Mouse (Mus musculus): ENCODE data around the gene Sox15. TPM values are rescaled to one million over a fixed set of nuclear protein-coding genes. Genes with fewer than 3 reads are reported as not detected.

Gene Sox15
- total RNA-seq, 2 experiments from 2014 or later: not detected

DNA sequence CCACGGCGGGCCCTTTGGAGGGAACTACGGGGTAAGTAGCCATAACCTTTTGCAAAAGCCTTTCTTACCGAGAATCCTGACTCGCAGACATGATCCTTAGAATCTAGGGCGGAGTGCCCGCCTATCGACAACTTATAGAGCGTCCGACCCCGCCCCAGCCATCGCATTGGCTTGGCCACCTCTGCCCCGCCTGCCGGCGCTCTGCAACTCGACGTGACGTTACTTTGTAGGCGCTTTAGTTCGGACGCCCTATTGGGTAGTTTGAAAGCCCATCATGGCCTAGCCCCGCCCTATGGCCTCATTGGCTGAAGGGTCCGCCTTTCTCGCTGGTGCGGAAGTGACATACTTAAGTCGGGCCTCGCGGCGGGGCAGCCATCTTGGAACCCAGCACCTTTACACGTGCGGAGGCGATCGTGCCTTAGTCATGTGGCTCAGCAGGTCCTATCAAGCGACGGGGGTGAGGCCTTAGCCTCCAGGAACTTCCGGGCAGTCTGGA is 17.1 kb downstream of the Sox15 start, which contains the start of gene Eif4a1:
TSS of gene Eif4a1 (minus strand) at position 213 of the 496 bp plus-strand sequence.
- DNase-seq (ENCODE audit: low spot score in 2 of 2): peak; percentile 100

DNA sequence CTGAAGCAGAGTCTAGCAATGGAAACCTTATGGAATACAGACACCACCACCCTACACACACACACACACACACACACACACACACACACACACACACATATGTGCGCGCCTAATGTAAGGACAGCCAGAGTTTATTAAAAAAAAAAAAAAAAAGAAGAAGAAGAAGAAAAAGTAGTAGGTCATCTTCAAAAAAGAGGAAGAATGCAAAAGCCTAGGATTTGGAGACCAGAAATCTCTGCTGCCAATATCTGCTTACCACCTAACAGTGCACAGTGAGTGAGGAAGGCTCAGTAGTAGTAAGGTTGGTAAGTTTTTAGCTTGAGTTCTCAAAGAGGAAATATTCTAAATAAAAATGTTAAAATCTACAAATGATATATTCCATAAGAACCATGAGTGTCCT is 24.0 kb downstream of the Sox15 start:
- no peak for DNase-seq (ENCODE audit: low spot score in 2 of 2)

GRCm38 (mm10) chr11:69680136-69680855 is 25.2 kb downstream of the Sox15 start:
- no peak for DNase-seq (ENCODE audit: low spot score in 2 of 2)

DNA sequence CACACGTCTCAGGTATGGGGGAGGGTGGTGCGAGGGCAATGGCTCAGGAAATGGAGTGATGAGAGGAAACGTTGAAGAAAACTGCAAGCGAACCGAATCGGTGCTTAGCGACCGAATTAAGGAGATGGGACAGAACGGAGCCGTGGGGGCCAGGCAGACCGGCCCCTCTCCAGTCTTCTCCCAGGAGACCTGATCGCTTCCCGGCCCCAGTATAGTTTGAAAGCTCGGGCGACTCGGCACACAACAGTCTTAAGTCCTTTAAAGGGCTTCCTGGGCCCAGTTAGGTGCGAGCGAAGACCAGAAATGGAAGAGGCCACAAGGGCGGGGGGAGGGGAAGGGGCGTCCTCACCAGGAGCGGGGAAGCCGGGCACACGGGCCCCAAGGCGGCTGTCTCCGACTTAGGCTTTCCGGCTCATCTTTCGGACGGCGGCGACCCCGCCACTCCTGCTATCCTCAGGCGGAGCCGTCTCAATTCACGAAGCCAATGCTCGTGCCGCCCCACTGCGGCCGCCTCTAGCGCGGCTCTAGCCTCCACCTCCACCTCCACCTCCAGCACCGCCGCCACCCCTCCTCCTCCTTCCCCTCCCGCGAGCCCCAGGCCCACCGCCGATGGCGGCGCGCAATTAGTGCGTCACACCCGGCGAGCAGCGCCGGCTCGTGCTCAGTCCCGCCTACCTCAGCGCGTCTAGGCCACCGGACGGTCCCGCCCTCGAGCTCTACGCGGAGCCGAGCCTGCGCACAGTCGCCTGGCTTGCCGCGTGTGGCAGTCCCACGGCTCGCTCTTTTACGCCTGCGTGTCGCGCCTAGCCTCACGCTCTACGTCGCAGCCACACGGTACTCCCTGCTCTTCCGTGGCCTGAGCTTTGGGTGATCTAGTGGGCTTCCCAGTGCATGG is 26.4 kb downstream of the Sox15 start, which contains the start of gene Senp3:
TSS of gene Senp3 (minus strand) at position 771 of the 895 bp plus-strand sequence.
- DNase-seq (ENCODE audit: low spot score in 2 of 2): peak; percentile 98

DNA sequence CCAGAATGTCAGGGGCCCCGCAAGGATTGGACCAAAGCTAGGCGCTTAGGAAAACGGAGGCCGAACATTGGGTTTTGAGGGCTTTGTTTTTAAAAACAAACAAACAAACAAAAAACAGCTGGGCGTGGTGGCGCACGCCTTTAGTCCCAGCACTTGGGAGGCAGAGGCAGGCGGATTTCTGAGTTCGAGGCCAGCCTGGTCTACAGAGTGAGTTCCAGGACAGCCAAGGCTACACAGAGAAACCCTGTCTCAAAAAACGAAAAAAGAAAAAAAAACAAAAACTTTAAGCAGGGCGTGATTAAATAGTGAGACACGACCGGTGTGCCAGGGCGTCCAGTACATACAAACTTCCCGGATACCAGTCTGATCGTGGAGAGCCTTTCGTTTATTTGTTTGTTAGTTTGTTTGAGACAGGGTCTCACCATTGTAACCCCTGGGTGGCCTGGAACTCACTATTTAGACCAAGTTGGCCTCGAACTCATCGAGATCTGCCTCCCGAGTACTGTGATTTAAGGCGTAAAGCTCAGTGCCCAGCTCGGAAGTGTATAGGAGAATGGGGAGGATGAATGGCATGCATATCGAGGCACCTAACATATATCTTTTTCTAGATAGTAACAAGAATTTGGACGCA is 27.2 kb downstream of the Sox15 start:
- DNase-seq (ENCODE audit: low spot score in 2 of 2): no peak

GRCm38 (mm10) chr11:69682840-69683533 is 27.9 kb downstream of the Sox15 start:
- peak; percentile 80 to 94 for DNase-seq (ENCODE audit: low spot score in 2 of 2)

- no peak for DNase-seq (ENCODE audit: low spot score in 2 of 2)
Measured at GRCm38 (mm10) chr11:69683576-69683975, 28.5 kb downstream of the Sox15 start.

GRCm38 (mm10) chr11:69684128-69684745 is 29.1 kb downstream of the Sox15 start:
- DNase-seq (ENCODE audit: low spot score in 2 of 2): no peak

DNA sequence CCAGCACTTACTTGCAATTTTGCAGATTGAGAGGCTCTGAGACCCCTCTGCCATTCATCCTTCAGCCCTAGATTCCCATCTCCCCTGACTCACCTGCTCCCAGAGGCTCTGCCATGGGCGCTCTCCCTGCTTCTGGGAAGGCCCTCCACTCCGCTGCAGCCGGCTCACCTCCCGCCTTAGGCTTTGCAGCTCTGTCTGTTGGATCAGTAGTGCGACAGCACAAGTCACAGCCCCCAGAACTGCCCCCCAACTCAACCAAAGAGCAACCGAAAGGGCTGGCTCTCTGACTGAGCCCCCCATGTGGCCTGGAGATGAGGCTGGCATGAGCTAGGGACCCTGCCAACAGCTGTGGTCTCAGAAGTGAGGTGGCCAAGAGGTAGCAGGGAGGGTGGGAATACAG is 29.8 kb downstream of the Sox15 start:
- DNase-seq (ENCODE audit: low spot score in 2 of 2): no peak

DNA sequence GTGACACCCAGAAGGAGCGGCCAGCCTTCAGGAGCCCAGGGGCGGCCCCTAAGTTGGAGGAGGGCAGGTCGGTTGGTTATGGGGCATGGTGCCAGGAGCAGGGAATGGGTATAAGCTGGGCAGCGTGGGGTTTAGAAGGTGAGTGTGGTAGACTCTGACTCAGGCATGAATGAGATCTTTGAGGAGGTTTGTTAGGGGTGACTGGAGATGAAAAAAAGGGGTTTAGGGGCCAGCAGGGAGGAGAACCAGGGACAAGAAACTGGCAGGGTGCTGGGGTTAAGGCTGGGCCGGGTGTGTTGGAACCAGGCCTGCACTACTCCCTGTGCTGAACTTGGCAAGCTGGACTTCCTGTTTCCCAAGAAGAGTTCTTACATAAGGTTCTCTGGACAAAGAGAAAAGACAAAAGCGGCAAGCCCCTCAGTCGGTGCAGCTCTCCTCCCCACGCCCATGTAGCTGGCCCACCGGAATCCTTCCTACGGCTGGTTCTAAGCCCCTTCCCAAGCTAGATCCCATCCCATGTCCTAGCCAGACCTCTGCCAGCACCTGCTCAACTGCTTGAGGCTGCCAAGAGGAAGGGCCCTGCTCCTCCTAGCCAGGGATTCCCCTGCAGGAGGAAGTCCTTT is 30.5 kb downstream of the Sox15 start, which contains the start of gene Tnfsf13:
TSS of gene Tnfsf13 (minus strand) at position 259 of the 623 bp plus-strand sequence.
- peak in 1 of 2 experiments; percentile 63 for DNase-seq (ENCODE audit: low spot score in 2 of 2)

DNA sequence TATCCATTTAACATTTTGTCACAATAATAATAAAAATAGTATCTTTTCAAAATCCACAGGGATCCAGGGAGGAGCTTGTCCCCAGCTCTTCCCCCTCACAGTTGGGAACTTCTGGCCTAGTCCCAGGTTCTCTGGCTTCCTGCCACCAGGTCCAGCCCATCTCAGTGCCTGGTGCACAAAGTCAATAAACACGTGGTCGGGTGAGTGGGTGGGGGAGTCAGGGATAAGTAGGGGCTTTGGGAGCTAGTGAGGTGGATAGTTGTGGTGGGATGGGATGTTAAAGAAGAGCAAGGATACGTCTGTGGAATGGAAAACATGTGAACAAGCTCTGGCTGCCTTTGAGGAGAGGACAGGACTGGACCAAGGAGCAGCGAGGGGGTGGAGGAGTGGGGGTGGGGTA is 31.3 kb downstream of the Sox15 start:
- peak in 1 of 2 experiments; percentile 68 for DNase-seq (ENCODE audit: low spot score in 2 of 2)

- no peak for DNase-seq (ENCODE audit: low spot score in 2 of 2)
Measured at GRCm38 (mm10) chr11:69687061-69687460, 31.9 kb downstream of the Sox15 start.

DNA sequence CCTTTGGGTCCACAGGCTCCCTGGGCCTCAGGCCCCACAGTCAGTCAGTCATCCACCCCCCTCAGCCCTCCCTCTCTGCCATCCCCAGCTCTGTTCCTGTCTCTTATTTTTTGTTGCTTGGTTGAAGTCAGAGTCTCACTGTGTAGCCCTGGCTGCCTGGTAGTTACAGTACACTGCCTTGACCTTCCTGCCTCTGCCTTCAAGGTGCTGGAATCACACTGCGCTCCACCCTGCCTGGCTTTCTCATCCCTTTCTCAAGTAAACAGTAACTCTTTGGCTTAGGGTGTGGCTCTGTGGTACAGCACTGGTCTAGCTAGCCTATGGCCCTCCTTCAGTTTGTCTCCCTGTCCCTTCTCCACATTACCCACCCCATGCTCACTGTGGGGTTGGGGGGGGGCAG is 34.8 kb downstream of the Sox15 start:
- DNase-seq (ENCODE audit: low spot score in 2 of 2): no peak

GRCm38 (mm10) chr11:69692196-69692811 is 37.2 kb downstream of the Sox15 start:
- DNase-seq (ENCODE audit: low spot score in 2 of 2): no peak

GRCm38 (mm10) chr11:69692863-69693262 is 37.7 kb downstream of the Sox15 start:
- DNase-seq (ENCODE audit: low spot score in 2 of 2): no peak

- no peak for DNase-seq (ENCODE audit: low spot score in 2 of 2)
Measured at GRCm38 (mm10) chr11:69693421-69693965, 38.4 kb downstream of the Sox15 start.

GRCm38 (mm10) chr11:69695046-69695360 is 39.9 kb downstream of the Sox15 start:
- no peak for DNase-seq (ENCODE audit: low spot score in 2 of 2)

GRCm38 (mm10) chr11:69695361-69696181 is 40.5 kb downstream of the Sox15 start, which contains the start of the genes Tnfsf12 and Tnfsfm13:
Gene Tnfsf12 (minus strand): TSS chr11:69695849.
Gene Tnfsfm13 (minus strand): TSS chr11:69696098.
- DNase-seq (ENCODE audit: low spot score in 2 of 2): peak in 1 of 2 experiments; percentile 49

All from layer of hippocampus, adult 18-20 months (tissue).